Mouse (Mus musculus) olfactory bulb, adult 2 months (tissue): ENCODE measurements around the gene Klra1.

ENCODE experiments used
- CTCF ChIP-seq: fragments of 200-500 bp; IDR thresholded peaks from 2 replicates; pipeline ENCODE4 v1.5.1; 2012; ENCODE audit warnings: low read depth, mild to moderate bottlenecking, low read length, moderate library complexity; ENCODE audit not compliant: insufficient read depth
- POLR2A ChIP-seq: fragments of 200-500 bp; IDR thresholded peaks from 2 replicates; pipeline ENCODE4 v1.6.1; 2012; ENCODE audit warnings: mild to moderate bottlenecking, low read depth, low read length, moderate library complexity; ENCODE audit not compliant: insufficient read depth

DNA sequence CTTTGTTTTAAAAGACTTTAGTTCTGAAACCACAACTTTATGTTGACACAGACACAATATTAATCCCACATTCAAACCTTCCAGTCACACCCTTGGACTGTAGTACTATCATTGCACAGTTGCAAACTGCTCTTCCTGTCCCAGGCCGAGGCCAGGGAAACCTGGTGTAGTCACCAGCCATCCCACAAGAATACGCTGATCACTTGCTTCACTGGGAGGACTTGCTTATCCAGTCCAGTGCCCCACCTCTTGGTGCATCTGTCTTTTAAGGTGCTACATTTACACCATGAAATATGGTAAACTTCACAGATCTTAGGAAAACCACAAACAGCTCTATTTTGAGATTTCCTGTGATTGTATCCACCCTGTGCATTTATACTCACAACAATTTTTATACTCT is at the start of gene Klra1:
- TF ChIP-seq CTCF (no peak), POLR2A (no peak)
